Mouse (Mus musculus) gastrocnemius, postnatal 4 days (tissue): ENCODE measurements around the gene Cphx1. TPM values are rescaled to one million over a fixed set of nuclear protein-coding genes. Genes with fewer than 3 reads are reported as not detected.

Source experiments
- total RNA-seq, 2 experiments: library from RNA; stranded (reverse); gene quantifications; 2 replicates each; pipeline ENCODE4 v1.2.3; 2021

Cphx1 gene
- total RNA-seq, 2 experiments from 2014 or later, result not detected

Other genes with a start within 250 kb of the Cphx1 start
- 10 to 100 TPM; 27.0 to 31.5 TPM for gene Ppif, start 244.2 kb upstream of the Cphx1 start, total RNA-seq
- gene Zcchc24, start 169.3 kb upstream of the Cphx1 start, total RNA-seq, result 10 to 100 TPM; 90.0 to 97.4 TPM
- 100 to 1,000 TPM; 111 to 124 TPM for gene Anxa11, start 96.1 kb upstream of the Cphx1 start, total RNA-seq
- 10 to 100 TPM in 1 of 2 experiments, 1 to 10 TPM in 1; 4.3 to 18.1 TPM for gene Plac9a, start 35.2 kb upstream of the Cphx1 start, total RNA-seq
- 1 to 10 TPM; 5.3 to 5.4 TPM for gene Tmem254a, start 10.6 kb upstream of the Cphx1 start, total RNA-seq
- 1 to 10 TPM; 1.5 to 2.4 TPM for gene Duxbl1, start 40.3 kb downstream of the Cphx1 start, total RNA-seq
- gene Gm9780, start 104.4 kb downstream of the Cphx1 start, total RNA-seq, result 10 to 100 TPM; 40.6 to 46.5 TPM
- 10 to 100 TPM; 36.8 to 38.9 TPM for gene Tmem254c, start 129.1 kb downstream of the Cphx1 start, total RNA-seq
- gene Cphx2, start 143.2 kb downstream of the Cphx1 start, total RNA-seq, result not detected
- not detected for gene Cphx3, start 144.0 kb downstream of the Cphx1 start, total RNA-seq
- gene Duxbl2, start 180.0 kb downstream of the Cphx1 start, total RNA-seq, result 1 to 10 TPM in 1 of 2 experiments, under 1 TPM in 1; 0.98 to 1.5 TPM
- 100 to 1,000 TPM; 193 to 206 TPM for gene Plac9b, start 244.2 kb downstream of the Cphx1 start, total RNA-seq